Mouse (Mus musculus) duodenum, adult 2 months (tissue): ENCODE measurements around the gene Atp7b. TPM values are rescaled to one million over a fixed set of nuclear protein-coding genes. Genes with fewer than 3 reads are reported as not detected.

Source experiments
- polyA plus RNA-seq: library from polyadenylated mRNA; depleted of rRNA; stranded (reverse); fragments of >200 nt; gene quantifications from 2 replicates; pipeline ENCODE4 v1.2.3, GENCODE M21; 2012; ENCODE audit warnings: low replicate concordance; rRNA removed

Atp7b gene
- 4.4 and 9.0 TPM in 2 replicates for polyA plus RNA-seq

GRCm38 (mm10) chr8:22059821-22060445 lies at the start of gene Atp7b:
Gene Atp7b (minus strand): TSS chr8:22060305.

GRCm38 (mm10) chr8:22060446-22060889 lies 363 bp upstream of the Atp7b start, which contains the start of gene Alg11:
Gene Alg11 (plus strand): TSS chr8:22060721.

GRCm38 (mm10) chr8:21969475-21969874 lies 90.6 kb downstream of the Atp7b start, which contains the start of gene Ccdc70:
Gene Ccdc70 (plus strand): TSS chr8:21969775.

GRCm38 (mm10) chr8:21958414-21958813 lies 101.7 kb downstream of the Atp7b start, which contains the start of gene Fam90a1a:
Gene Fam90a1a (plus strand): TSS chr8:21958714.

GRCm38 (mm10) chr8:21946462-21946861 lies 113.6 kb downstream of the Atp7b start, which contains the start of gene Defb13:
Gene Defb13 (plus strand): TSS chr8:21946762.

Other genes with a start within 250 kb of the Atp7b start
- not detected in 2 replicates for gene Defb50, start 236.8 kb downstream of the Atp7b start, polyA plus RNA-seq
- not detected in 2 replicates for gene Defb2, start 220.4 kb downstream of the Atp7b start, polyA plus RNA-seq
- gene Defb10, start 201.4 kb downstream of the Atp7b start, polyA plus RNA-seq = not detected in 2 replicates
- not detected in 2 replicates for gene Defb9, start 174.9 kb downstream of the Atp7b start, polyA plus RNA-seq
- not detected in 2 replicates for gene Defb11, start 153.9 kb downstream of the Atp7b start, polyA plus RNA-seq
- gene Defb15, start 127.6 kb downstream of the Atp7b start, polyA plus RNA-seq = not detected in 2 replicates
- gene Defb35, start 122.0 kb downstream of the Atp7b start, polyA plus RNA-seq = not detected in 2 replicates
- not detected in 2 replicates for gene Defb13, start 113.5 kb downstream of the Atp7b start, polyA plus RNA-seq
- not detected in 2 replicates for gene Fam90a1a, start 101.6 kb downstream of the Atp7b start, polyA plus RNA-seq
- not detected in 2 replicates for gene Ccdc70, start 90.5 kb downstream of the Atp7b start, polyA plus RNA-seq
- 0.56 and 0.95 TPM in 2 replicates for gene Alg11, start 416 bp upstream of the Atp7b start, polyA plus RNA-seq
- 0.05 and 0.22 TPM in 2 replicates for gene Nek5, start 64.7 kb upstream of the Atp7b start, polyA plus RNA-seq
- 2.3 and 2.8 TPM in 2 replicates for gene Nek3, start 106.1 kb upstream of the Atp7b start, polyA plus RNA-seq
- 1.3 and 1.9 TPM in 2 replicates for gene Ckap2, start 125.5 kb upstream of the Atp7b start, polyA plus RNA-seq
- gene Vps36, start 132.5 kb upstream of the Atp7b start, polyA plus RNA-seq = 4.0 and 4.1 TPM in 2 replicates
- 0.41 and 0.55 TPM in 2 replicates for gene Thsd1, start 167.0 kb upstream of the Atp7b start, polyA plus RNA-seq
- gene Tpte, start 223.1 kb upstream of the Atp7b start, polyA plus RNA-seq = not detected in 2 replicates